Mouse (Mus musculus) cerebellum, adult 2 months (tissue): ENCODE data around the gene Prkcq. TPM values are rescaled to one million over a fixed set of nuclear protein-coding genes. Genes with fewer than 3 reads are reported as not detected.

ENCODE experiments used
- DNase-seq, 2 experiments: peaks; one replicate each; pipeline ENCODE4 v3.0.0; 2021
- H3K27ac ChIP-seq: fragments of 200-500 bp; 2 replicates; pipeline ENCODE4 v1.5.1; 2012; ENCODE audit warnings: low read length, control low read depth, inconsistent platforms; ENCODE audit not compliant: insufficient read depth
- H3K27me3 ChIP-seq: fragments of 200-500 bp; 2 replicates; pipeline ENCODE4 v1.6.1; 2012; ENCODE audit warnings: inconsistent platforms, mild to moderate bottlenecking, low read length, moderate library complexity; ENCODE audit not compliant: control insufficient read depth, insufficient read depth
- H3K4me1 ChIP-seq: fragments of 200-500 bp; 2 replicates; pipeline ENCODE4 v1.6.1; 2011; ENCODE audit warnings: low read length; ENCODE audit not compliant: control insufficient read depth, insufficient read depth
- H3K4me3 ChIP-seq: fragments of 200-500 bp; replicated peaks from 2 replicates; pipeline ENCODE3; 2011; ENCODE audit warnings: mild to moderate bottlenecking, low read depth, low read length, control low read depth; ENCODE audit not compliant: insufficient read depth
- CTCF ChIP-seq: fragments of 200-500 bp; IDR thresholded peaks from 2 replicates; pipeline ENCODE4 v1.5.1; 2011; ENCODE audit warnings: low read depth, mild to moderate bottlenecking, control low read depth, low read length, moderate library complexity, borderline replicate concordance; ENCODE audit not compliant: insufficient read depth
- POLR2A ChIP-seq: fragments of 200-500 bp; IDR thresholded peaks from 2 replicates; pipeline ENCODE4 v1.6.1; 2011; ENCODE audit warnings: low read length, control low read depth, borderline replicate concordance; ENCODE audit not compliant: insufficient read depth
- WGBS: fragments of 180-500 bp; shearing (Covaris S2); methylation state at CpG from one replicate; pipeline ENCODE4 v1.1.7; 2018; 5-methylcytosine and 5-hydroxymethylcytosine counted together
- polyA plus RNA-seq: library from polyadenylated mRNA; depleted of rRNA; stranded (reverse); fragments of >200 nt; gene quantifications from 2 replicates; pipeline ENCODE4 v1.2.3, GENCODE M21; 2012

Gene Prkcq
- polyA plus RNA-seq, 1 experiment, result 10.0 TPM

DNA sequence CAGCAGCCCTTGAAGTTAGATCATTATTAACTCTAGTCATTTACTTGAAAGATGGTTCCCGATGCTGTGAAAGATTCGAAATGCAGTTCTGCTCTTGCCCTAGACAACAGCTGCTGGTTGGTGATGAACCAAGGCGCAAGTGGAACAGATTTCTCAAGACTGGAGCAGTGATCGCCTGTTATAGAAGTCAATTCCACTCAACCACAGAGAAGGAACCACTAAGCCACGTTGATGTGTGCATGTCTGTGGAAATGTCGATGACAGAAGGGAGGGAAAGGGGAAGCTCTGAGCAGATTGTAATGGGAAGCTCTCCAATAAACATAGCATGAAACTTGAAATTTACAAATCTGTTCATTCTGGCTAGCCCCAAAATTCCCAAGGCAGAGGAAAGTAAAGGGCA is 128.5 kb downstream of the Prkcq start:
- no peak for DNase-seq
- Histone ChIP-seq H3K4me3 (no peak overlapping the region), H3K27me3 (no peaks in the 10 kb centered on the region), H3K4me1 (no peaks in the 10 kb centered on the region), H3K27ac (no peak overlapping the region)
- WGBS, result 77% methylated on average over 6 of the region's 6 CpGs
- TF ChIP-seq CTCF (no peak), POLR2A (no peak)

GRCm38 (mm10) chr2:11320241-11320640 is 148.3 kb downstream of the Prkcq start:
- no peak for TF ChIP-seq POLR2A
- peak; percentile 37; the same call in 1 of the 2 replicates for TF ChIP-seq CTCF
- no peaks in the 10 kb centered on the region for H3K4me1 ChIP-seq
- 43% methylated on average over 10 of the region's 10 CpGs for WGBS
- no peak overlapping the region for H3K27ac ChIP-seq
- peak in 1 of 2 experiments; percentile 9 for DNase-seq
- H3K4me3 ChIP-seq, result no peak overlapping the region
- H3K27me3 ChIP-seq, result no peaks in the 10 kb centered on the region

- no peak overlapping the region for H3K27ac ChIP-seq
- DNase-seq, result no peak
- no peaks in the 10 kb centered on the region for H3K4me1 ChIP-seq
- 53% methylated on average over 3 of the region's 3 CpGs for WGBS
- TF ChIP-seq CTCF, result no peak
- no peak for TF ChIP-seq POLR2A
- H3K4me3 ChIP-seq, result no peak overlapping the region
- no peaks in the 10 kb centered on the region for H3K27me3 ChIP-seq
Measured at GRCm38 (mm10) chr2:11322396-11322795, 150.5 kb downstream of the Prkcq start.

- no peak for TF ChIP-seq POLR2A
- no peak for TF ChIP-seq CTCF
- Histone ChIP-seq H3K4me3 (no peak overlapping the region), H3K4me1 (no peaks in the 10 kb centered on the region), H3K27ac (no peak overlapping the region), H3K27me3 (no peaks in the 10 kb centered on the region)
- DNase-seq, result no peak
- 67% methylated on average over 7 of the region's 7 CpGs for WGBS
Measured at GRCm38 (mm10) chr2:11327280-11327679, 155.4 kb downstream of the Prkcq start.

GRCm38 (mm10) chr2:11329407-11330224 is 157.7 kb downstream of the Prkcq start:
- no peak overlapping the region for H3K4me3 ChIP-seq
- H3K27ac ChIP-seq, result no peak overlapping the region
- H3K4me1 ChIP-seq, result peaks cover 2% of the 10 kb centered on the region; the same call in 1 of the 2 replicates
- TF ChIP-seq CTCF (no peak), POLR2A (no peak)
- no peak for DNase-seq
- 52% methylated on average over 10 of the region's 10 CpGs for WGBS
- no peaks in the 10 kb centered on the region for H3K27me3 ChIP-seq

GRCm38 (mm10) chr2:11331528-11332446 is 159.9 kb downstream of the Prkcq start:
- Histone ChIP-seq H3K4me3 (no peak overlapping the region), H3K27me3 (no peaks in the 10 kb centered on the region), H3K4me1 (peaks cover 2% of the 10 kb centered on the region; the same call in 1 of the 2 replicates), H3K27ac (no peak overlapping the region)
- DNase-seq, result peak; percentile 54 to 55
- 29% methylated on average over 11 of the region's 11 CpGs for WGBS
- TF ChIP-seq CTCF (peak; percentile 98), POLR2A (no peak)

- no peaks in the 10 kb centered on the region for H3K27me3 ChIP-seq
- no peak for DNase-seq
- 95% methylated on average over 4 of the region's 4 CpGs for WGBS
- no peak overlapping the region for H3K27ac ChIP-seq
- H3K4me3 ChIP-seq, result no peak overlapping the region
- H3K4me1 ChIP-seq, result peaks cover 2% of the 10 kb centered on the region; the same call in 1 of the 2 replicates
- no peak for TF ChIP-seq POLR2A
- TF ChIP-seq CTCF, result no peak
Measured at GRCm38 (mm10) chr2:11332469-11332868, 160.6 kb downstream of the Prkcq start.
